Mouse (Mus musculus) hindbrain, embryonic 16.5 days (tissue): Measurements from ENCODE around the gene Pheta1. TPM values are rescaled to one million over a fixed set of nuclear protein-coding genes. Genes with fewer than 3 reads are reported as not detected.

Source experiments
- ATAC-seq: fragments of 200-750 bp; cut with Nextera tagmentation; 2 replicates; pipeline ENCODE4 v1.8.0; 2017; ENCODE audit warnings: moderate TSS enrichment, moderate library complexity
- H3K27ac ChIP-seq: fragments of 300-500 bp; sonication (generic); 2 replicates; pipeline ENCODE4 v1.5.1; 2014; ENCODE audit warnings: low read depth, mild to moderate bottlenecking, control low read depth, low read length, moderate library complexity
- H3K27me3 ChIP-seq: fragments of 300-500 bp; sonication (generic); replicated peaks from 2 replicates; pipeline ENCODE4 v1.6.1; 2014; ENCODE audit warnings: low read length; ENCODE audit not compliant: control insufficient read depth, insufficient read depth
- H3K36me3 ChIP-seq: fragments of 300-500 bp; sonication (generic); 2 replicates; pipeline ENCODE4 v1.6.1; 2014; ENCODE audit warnings: mild to moderate bottlenecking, low read length, moderate library complexity, mixed read lengths; ENCODE audit not compliant: control insufficient read depth, insufficient read depth
- H3K4me1 ChIP-seq: fragments of 300-500 bp; sonication (generic); 2 replicates; pipeline ENCODE4 v1.6.1; 2014; ENCODE audit warnings: low read depth, low read length; ENCODE audit not compliant: control insufficient read depth, insufficient read depth
- H3K4me2 ChIP-seq: fragments of 300-500 bp; sonication (generic); 2 replicates; pipeline ENCODE4 v1.6.1; 2014; ENCODE audit warnings: mild to moderate bottlenecking, low read length, control low read depth, moderate library complexity
- H3K4me3 ChIP-seq: fragments of 300-500 bp; sonication (generic); 2 replicates; pipeline ENCODE4 v1.5.1; 2014; ENCODE audit warnings: mild to moderate bottlenecking, low read length, control low read depth, moderate library complexity
- H3K9ac ChIP-seq: fragments of 300-500 bp; sonication (generic); 2 replicates; pipeline ENCODE4 v1.6.1; 2014; ENCODE audit warnings: low read depth, mild to moderate bottlenecking, control low read depth, low read length, moderate library complexity
- H3K9me3 ChIP-seq: fragments of 300-500 bp; sonication (generic); 2 replicates; pipeline ENCODE4 v1.6.1; 2014; ENCODE audit warnings: mild to moderate bottlenecking, low read length, moderate library complexity; ENCODE audit not compliant: control insufficient read depth
- WGBS: fragments of 180-500 bp; shearing (Covaris S2); extraction: QIAGEN DNeasy Blood & Tissue Kit; methylation state at CpG from one replicate; pipeline ENCODE4 v1.1.7; 2014; 5-methylcytosine and 5-hydroxymethylcytosine counted together
- polyA plus RNA-seq: library from polyadenylated mRNA; unstranded; fragments of >200 nt; fragmentation: Nextera tagmentation; extraction: Ambion mirVana; gene quantifications from 2 replicates; pipeline ENCODE4 v1.2.1, GENCODE M21; 2015

Pheta1 gene
- polyA plus RNA-seq, 1 experiment from 2014 or later = 34.1 TPM

- no peak overlapping the region for H3K9ac ChIP-seq
- WGBS = 78% methylated on average over 5 of the region's 5 CpGs
- no peaks in the 10 kb centered on the region for H3K9me3 ChIP-seq
- peaks cover 20% of the 10 kb centered on the region for H3K36me3 ChIP-seq
- no peaks in the 10 kb centered on the region for H3K4me1 ChIP-seq
- H3K27ac ChIP-seq = no peak overlapping the region
- ATAC-seq = no peak
- no peak overlapping the region for H3K4me2 ChIP-seq
- H3K27me3 ChIP-seq = no peaks in the 10 kb centered on the region
- H3K4me3 ChIP-seq = no peak overlapping the region
Observed at GRCm38 (mm10) chr5:121821552-121821951, 27.2 kb upstream of the Pheta1 start.

GRCm38 (mm10) chr5:121822786-121823505 is 25.8 kb upstream of the Pheta1 start:
- H3K27ac ChIP-seq = peak overlapping the region; percentile 48; the same call in 1 of the 2 replicates
- peaks cover 10% of the 10 kb centered on the region for H3K36me3 ChIP-seq

GRCm38 (mm10) chr5:121823668-121824067 is 25.1 kb upstream of the Pheta1 start:
- no peak for ATAC-seq
- no peak overlapping the region for H3K4me2 ChIP-seq
- no peaks in the 10 kb centered on the region for H3K9me3 ChIP-seq
- no peaks in the 10 kb centered on the region for H3K27me3 ChIP-seq
- no peak overlapping the region for H3K9ac ChIP-seq
- H3K27ac ChIP-seq = peak overlapping the region; percentile 48; the same call in 1 of the 2 replicates
- peaks cover 3% of the 10 kb centered on the region; the same call in 1 of the 2 replicates for H3K36me3 ChIP-seq
- H3K4me1 ChIP-seq = peaks cover 6% of the 10 kb centered on the region
- 77% methylated on average over 1 of the region's 1 CpGs for WGBS
- no peak overlapping the region for H3K4me3 ChIP-seq

More at GRCm38 (mm10) chr5:121822786-121823505, 25.8 kb upstream of the Pheta1 start:
- ATAC-seq = no peak
- Histone ChIP-seq H3K27me3 (no peaks in the 10 kb centered on the region), H3K4me2 (no peak overlapping the region), H3K9ac (no peak overlapping the region), H3K4me1 (no peaks in the 10 kb centered on the region; the same call in 1 of the 2 replicates), H3K4me3 (no peak overlapping the region), H3K9me3 (no peaks in the 10 kb centered on the region)
- 69% methylated on average over 7 of the region's 7 CpGs for WGBS

GRCm38 (mm10) chr5:121824121-121824520 is 24.7 kb upstream of the Pheta1 start:
- 71% methylated on average over 4 of the region's 4 CpGs for WGBS
- no peaks in the 10 kb centered on the region for H3K27me3 ChIP-seq
- no peak overlapping the region for H3K4me2 ChIP-seq
- H3K36me3 ChIP-seq = no peaks in the 10 kb centered on the region
- no peak overlapping the region for H3K9ac ChIP-seq
- ATAC-seq = no peak
- H3K4me1 ChIP-seq = peaks cover 9% of the 10 kb centered on the region
- H3K4me3 ChIP-seq = no peak overlapping the region
- 0 out of 2 replicates have a peak overlapping the region, but pooled peaks have one; percentile 48 for H3K27ac ChIP-seq
- H3K9me3 ChIP-seq = no peaks in the 10 kb centered on the region

GRCm38 (mm10) chr5:121825606-121826005 is 23.2 kb upstream of the Pheta1 start:
- no peak overlapping the region for H3K4me2 ChIP-seq
- WGBS = 88% methylated on average over 3 of the region's 3 CpGs
- no peak for ATAC-seq

GRCm38 (mm10) chr5:121827876-121828275 is 20.9 kb upstream of the Pheta1 start:
- H3K4me3 ChIP-seq = no peak overlapping the region; the same call in 1 of the 2 replicates

More at GRCm38 (mm10) chr5:121825606-121826005, 23.2 kb upstream of the Pheta1 start:
- peaks cover 14% of the 10 kb centered on the region for H3K4me1 ChIP-seq
- H3K36me3 ChIP-seq = no peaks in the 10 kb centered on the region
- no peaks in the 10 kb centered on the region for H3K27me3 ChIP-seq
- H3K9me3 ChIP-seq = no peaks in the 10 kb centered on the region
- H3K4me3 ChIP-seq = no peak overlapping the region
- H3K9ac ChIP-seq = no peak overlapping the region
- no peak overlapping the region for H3K27ac ChIP-seq

GRCm38 (mm10) chr5:121828491-121829432 is 20.0 kb upstream of the Pheta1 start:
- Histone ChIP-seq H3K27ac (peak overlapping the region; percentile 24; the same call in 1 of the 2 replicates), H3K4me3 (peak overlapping the region; percentile 46), H3K9me3 (no peaks in the 10 kb centered on the region), H3K36me3 (no peaks in the 10 kb centered on the region), H3K27me3 (no peaks in the 10 kb centered on the region), H3K4me1 (peaks cover 14% of the 10 kb centered on the region), H3K4me2 (peak overlapping the region; percentile 91), H3K9ac (peak overlapping the region; percentile 66)
- 8% methylated on average over 81 of the region's 82 CpGs for WGBS
- ATAC-seq = peak; percentile 63

More at GRCm38 (mm10) chr5:121827876-121828275, 20.9 kb upstream of the Pheta1 start:
- no peaks in the 10 kb centered on the region for H3K27me3 ChIP-seq
- H3K4me1 ChIP-seq = peaks cover 14% of the 10 kb centered on the region
- H3K36me3 ChIP-seq = no peaks in the 10 kb centered on the region
- H3K27ac ChIP-seq = peak overlapping the region; percentile 24; the same call in 1 of the 2 replicates
- H3K4me2 ChIP-seq = peak overlapping the region; percentile 91; the same call in 1 of the 2 replicates
- ATAC-seq = no peak
- WGBS = 67% methylated on average over 4 of the region's 4 CpGs
- no peaks in the 10 kb centered on the region for H3K9me3 ChIP-seq
- H3K9ac ChIP-seq = no peak overlapping the region

- Histone ChIP-seq H3K4me1 (peaks cover 25% of the 10 kb centered on the region), H3K27ac (no peak overlapping the region), H3K27me3 (no peaks in the 10 kb centered on the region; the same call in 1 of the 2 replicates), H3K9ac (no peak overlapping the region), H3K9me3 (no peaks in the 10 kb centered on the region), H3K4me2 (no peak overlapping the region), H3K4me3 (no peak overlapping the region), H3K36me3 (no peaks in the 10 kb centered on the region)
- ATAC-seq = no peak
- WGBS = 92% methylated on average over 6 of the region's 6 CpGs
Observed at GRCm38 (mm10) chr5:121831002-121831601, 17.7 kb upstream of the Pheta1 start.
